Mouse (Mus musculus) megakaryocyte, embryonic 14.5 days (primary cell): ENCODE measurements around the gene Olfr248. TPM values are rescaled to one million over a fixed set of nuclear protein-coding genes. Genes with fewer than 3 reads are reported as not detected.

Experiments
- H3K27me3 ChIP-seq: replicated peaks from 2 replicates; pipeline ENCODE3; 2012; ENCODE audit warnings: inconsistent platforms
- H3K36me3 ChIP-seq: replicated peaks from 2 replicates; pipeline ENCODE3; 2012; ENCODE audit warnings: low read length, inconsistent platforms, mixed read lengths
- H3K4me1 ChIP-seq: 2 replicates; pipeline ENCODE4 v1.6.1; 2012; ENCODE audit warnings: inconsistent platforms
- H3K4me3 ChIP-seq: replicated peaks from 2 replicates; pipeline ENCODE3; 2012; ENCODE audit warnings: moderate library complexity, mild to moderate bottlenecking, inconsistent platforms
- H3K9me3 ChIP-seq: 2 replicates; pipeline ENCODE4 v1.6.1; 2012; ENCODE audit warnings: inconsistent platforms
- FLI1 ChIP-seq: IDR thresholded peaks from 2 replicates; pipeline ENCODE4 v1.6.1; 2012; ENCODE audit warnings: low read length, inconsistent platforms, mixed read lengths
- GATA1 ChIP-seq: IDR thresholded peaks from 3 replicates; pipeline ENCODE4 v1.6.1; 2012; ENCODE audit warnings: mixed read lengths, low read length, inconsistent platforms, borderline replicate concordance
- polyA plus RNA-seq: library from polyadenylated mRNA; stranded (reverse); fragments of >175 nt; gene quantifications from 2 replicates; pipeline ENCODE4 v1.2.3, GENCODE M21; 2012; ENCODE audit warnings: low replicate concordance; ENCODE audit not compliant: insufficient read depth

Olfr248 gene
- polyA plus RNA-seq, 1 experiment, result not detected

DNA sequence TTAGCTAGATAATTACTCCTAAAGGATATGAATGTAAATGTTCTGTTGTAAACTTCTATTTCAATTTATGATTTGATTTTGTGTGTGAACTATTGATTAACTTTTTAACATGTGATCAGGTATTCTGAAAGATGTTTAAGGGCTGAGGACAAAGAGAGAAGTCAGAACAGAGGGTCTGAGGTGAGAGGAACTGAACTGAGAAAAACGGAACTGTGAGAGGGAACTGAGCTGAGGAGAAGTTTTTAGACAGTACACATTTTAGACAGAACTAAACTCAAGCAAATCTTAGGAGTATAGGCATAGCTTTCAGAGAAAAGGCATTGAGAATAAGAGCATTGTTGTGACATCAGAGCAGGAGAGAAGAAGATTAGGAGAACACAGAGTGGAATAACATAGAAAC is 43.3 kb downstream of the Olfr248 start:
- H3K4me1 ChIP-seq, result no peaks in the 10 kb centered on the region
- no peak overlapping the region for H3K4me3 ChIP-seq
- H3K9me3 ChIP-seq, result no peaks in the 10 kb centered on the region
- H3K27me3 ChIP-seq, result no peaks in the 10 kb centered on the region
- no peak for TF ChIP-seq GATA1
- no peak for TF ChIP-seq FLI1
- no peaks in the 10 kb centered on the region for H3K36me3 ChIP-seq

Other genes starting within 250 kb of the Olfr248 start
- not detected in 2 replicates for gene Olfr420, start 235.4 kb upstream of the Olfr248 start, polyA plus RNA-seq
- gene Spta1, start 218.3 kb upstream of the Olfr248 start, polyA plus RNA-seq, result 0.11 TPM in 1 of 2 replicates, not detected in the other
- not detected in 2 replicates for gene Olfr419, start 139.0 kb upstream of the Olfr248 start, polyA plus RNA-seq
- not detected in 2 replicates for gene Mptx1, start 60.5 kb upstream of the Olfr248 start, polyA plus RNA-seq
- not detected in 2 replicates for gene Olfr417, start 25.9 kb upstream of the Olfr248 start, polyA plus RNA-seq
- not detected in 2 replicates for gene Olfr414, start 33.0 kb downstream of the Olfr248 start, polyA plus RNA-seq
- not detected in 2 replicates for gene Olfr220, start 51.0 kb downstream of the Olfr248 start, polyA plus RNA-seq
- 0.25 and 0.60 TPM in 2 replicates for gene Fmn2, start 110.8 kb downstream of the Olfr248 start, polyA plus RNA-seq